Mouse (Mus musculus): ENCODE results near the gene Os9. TPM values are rescaled to one million over a fixed set of nuclear protein-coding genes. Genes with fewer than 3 reads are reported as not detected.
"Not testable (repeated sequence)": the region's sequence is repeated elsewhere in the genome, so short reads cannot be mapped to it uniquely, and the experiment has no call there.

Os9 gene
- total RNA-seq, 1 experiment from 2014 or later = 108 TPM

DNA sequence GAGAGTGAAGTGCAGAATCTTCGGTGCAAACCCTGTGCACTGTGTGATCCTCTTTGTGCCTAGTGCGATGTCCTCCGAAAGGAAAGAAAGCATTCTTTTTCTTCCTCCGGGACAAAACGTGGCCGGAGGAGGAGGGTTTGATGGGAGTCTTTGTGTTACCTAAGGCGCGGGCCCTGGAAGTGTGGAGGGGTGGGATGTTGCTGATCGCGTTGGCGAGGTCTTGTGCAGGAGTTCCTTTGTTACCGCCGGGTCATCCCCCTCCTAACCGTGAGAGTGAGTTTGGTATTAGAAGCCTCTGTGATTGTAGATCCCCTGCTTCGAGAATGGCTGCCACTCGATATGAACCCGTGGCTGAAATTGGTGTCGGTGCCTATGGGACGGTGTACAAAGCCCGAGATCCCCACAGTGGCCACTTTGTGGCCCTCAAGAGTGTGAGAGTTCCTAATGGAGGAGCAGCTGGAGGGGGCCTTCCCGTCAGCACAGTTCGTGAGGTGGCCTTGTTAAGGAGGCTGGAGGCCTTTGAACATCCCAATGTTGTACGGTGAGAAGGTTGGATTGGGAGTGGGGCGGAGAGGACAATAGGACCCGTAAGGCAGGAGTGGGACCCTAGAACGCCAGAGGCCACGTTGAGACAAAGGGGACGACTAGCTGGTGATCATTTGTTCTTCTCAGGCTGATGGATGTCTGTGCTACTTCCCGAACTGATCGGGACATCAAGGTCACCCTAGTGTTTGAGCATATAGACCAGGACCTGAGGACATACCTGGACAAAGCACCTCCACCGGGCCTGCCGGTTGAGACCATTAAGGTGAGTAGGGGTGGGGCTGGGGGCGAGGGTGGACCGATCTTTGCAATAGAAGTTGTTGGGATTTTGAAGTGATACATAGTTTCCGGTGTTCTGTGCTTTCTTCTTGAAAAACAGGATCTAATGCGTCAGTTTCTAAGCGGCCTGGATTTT lies 56.7 kb downstream of the Os9 start:
- peak; percentile 47 for DNase-seq

DNA sequence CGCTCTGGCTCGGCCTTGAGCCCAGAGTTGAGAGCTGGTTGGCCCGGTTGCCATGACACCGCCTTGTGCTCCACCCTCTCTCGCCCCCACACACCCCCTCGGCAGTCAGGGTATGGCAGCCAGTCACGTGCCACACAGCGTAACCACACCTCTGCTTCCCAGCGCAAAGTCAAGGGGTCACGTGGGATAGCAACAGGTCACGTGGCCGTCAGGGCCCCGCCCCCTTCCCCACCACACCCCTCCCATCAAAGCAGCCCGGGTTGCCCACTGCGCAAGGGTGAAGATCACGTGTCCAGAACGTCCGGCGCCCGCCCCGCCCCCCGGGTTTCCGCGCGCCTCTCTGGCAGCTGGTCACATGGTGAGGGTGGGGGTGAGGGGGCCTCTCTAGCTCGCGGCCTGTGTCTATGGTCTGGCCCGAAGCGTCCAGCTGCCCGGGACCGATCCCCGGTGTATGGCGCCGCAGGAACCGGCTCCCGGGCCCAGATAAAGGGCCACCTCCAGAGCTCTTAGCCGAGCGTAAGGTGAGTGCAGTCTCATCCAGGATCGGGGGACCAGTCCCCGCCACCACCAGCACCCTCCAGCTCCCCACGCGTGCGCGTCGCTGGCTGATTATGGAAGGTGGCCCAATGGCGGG lies 57.6 kb downstream of the Os9 start, which contains the start of gene Cdk4:
TSS of gene Cdk4 (plus strand) at position 296 of the 634 bp plus-strand sequence.
- peak; percentile 99 for DNase-seq

DNA sequence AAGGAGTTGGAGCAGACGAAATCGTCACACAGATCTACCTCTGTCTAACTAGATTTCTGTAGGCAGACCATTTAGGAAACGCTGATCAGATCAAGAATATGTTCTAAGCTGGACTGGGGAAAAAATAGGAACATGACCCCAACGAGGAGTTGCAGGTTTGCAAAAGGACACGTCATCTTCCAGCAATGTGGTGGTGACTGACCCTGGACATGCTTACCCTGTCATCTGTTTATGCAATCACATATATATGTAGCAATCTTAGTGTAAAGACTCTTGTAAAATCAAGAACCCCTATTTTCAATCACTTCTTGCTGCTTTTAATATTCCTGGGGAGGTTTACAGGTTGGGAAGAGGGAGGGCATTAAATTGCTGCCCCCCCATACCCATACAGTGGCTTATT lies 58.4 kb downstream of the Os9 start:
- no peak for DNase-seq

DNA sequence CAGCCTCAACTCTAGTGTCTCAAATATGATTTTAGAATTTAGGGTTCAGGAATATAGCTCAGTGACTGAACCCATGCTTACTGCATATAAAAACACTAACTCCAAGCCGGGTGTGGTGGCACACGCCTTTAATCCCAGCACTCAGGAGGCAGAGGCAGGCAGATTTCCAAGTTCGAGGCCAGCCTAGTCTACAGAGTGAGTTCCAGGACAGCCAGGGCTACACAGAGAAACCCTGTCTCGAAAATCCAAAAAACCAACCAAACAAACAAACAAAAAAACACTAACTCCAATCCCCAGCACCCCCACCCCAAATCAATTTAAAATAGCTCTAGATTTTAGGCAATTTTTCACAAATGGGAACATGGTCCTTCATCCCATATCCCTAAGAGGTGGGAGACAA lies 58.8 kb downstream of the Os9 start:
- DNase-seq = not testable (repeated sequence)

DNA sequence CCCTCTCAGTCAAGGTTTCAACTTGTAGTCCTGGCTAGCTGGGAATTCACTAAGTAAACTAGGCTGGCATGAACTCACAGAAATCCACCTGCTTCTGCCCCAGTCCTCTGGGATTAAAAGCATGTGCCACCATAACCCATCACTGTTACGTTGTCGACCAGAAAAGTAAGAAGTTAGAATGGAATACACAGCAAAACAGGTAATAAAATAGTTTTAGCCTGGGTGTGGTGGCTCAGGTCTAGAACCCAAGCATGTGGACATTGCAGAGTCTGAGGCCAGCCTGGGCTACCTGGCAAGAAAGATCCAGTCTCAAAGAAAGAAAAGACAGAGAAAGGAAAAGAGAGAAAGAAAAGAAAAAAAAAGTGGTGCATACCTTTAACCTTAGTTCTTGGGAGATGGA lies 59.4 kb downstream of the Os9 start:
- DNase-seq = no peak

DNA sequence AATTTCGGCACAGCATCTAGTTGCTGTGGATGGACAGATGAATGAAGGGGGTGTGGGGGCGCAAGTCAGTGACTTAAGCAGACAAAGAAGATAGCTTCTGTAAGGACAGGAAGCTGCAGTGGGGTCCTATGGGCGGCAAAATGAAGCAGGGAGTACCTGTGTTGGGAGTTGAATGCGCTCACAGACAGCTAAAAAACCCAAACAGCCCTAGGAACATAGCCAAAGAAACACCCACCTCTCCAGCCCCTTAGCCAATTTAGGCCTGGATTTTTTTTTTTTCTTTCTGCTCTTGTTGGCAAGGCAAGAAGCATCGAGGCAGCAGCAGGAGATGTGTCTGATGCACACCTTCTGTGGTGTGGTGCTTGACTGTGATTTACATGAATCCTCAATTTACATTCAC lies 59.8 kb downstream of the Os9 start:
- no peak for DNase-seq

DNA sequence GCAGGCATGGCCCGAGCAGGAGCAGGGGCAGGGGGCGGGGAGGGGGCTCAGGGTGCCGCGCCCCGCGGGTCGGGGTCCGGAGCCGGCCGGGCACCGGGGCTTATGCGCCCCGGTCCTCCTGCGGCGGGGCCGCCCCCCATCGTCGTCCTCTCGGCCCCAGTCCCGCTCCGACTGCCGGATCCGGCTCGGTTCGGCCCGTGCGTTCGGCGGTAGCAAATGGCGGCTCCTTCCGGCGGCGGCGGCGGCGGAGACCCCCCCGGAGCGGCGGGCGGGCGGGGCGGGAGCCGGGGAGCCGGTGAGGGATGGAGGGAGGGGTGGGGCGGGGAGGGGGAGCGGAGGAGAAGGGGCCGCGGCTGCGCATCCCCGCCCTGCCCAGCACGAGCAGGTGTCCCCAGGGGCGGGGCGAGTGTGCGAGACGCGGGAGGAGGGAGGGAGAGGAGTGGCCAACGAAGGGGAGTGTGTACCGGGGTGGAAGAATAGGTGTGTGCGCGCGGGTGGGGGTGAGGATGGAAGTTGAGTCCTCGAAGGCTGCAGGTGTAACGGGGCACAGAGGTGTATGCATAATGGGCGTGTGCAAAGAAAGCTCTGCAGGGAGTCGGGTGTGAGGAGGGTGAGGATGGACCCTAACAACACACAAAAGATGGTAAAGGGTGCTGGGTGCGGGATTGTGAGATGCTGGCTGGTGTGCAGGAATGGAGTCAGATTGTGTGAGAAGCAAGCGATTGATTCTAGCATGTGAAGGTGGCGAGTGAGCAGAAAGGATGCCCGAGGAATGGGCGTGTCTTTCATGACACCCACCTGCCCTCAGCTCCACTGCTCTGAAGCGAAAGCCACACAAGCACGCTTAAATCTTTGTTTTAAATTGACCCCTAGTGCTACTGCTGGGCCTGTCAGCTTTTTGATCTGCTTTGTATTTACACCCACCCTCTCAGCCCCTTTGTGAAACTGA lies 60.7 kb downstream of the Os9 start, which contains the start of gene March9:
TSS of gene March9 (minus strand) at position 217 of the 949 bp plus-strand sequence.
- peak; percentile 83 for DNase-seq

DNA sequence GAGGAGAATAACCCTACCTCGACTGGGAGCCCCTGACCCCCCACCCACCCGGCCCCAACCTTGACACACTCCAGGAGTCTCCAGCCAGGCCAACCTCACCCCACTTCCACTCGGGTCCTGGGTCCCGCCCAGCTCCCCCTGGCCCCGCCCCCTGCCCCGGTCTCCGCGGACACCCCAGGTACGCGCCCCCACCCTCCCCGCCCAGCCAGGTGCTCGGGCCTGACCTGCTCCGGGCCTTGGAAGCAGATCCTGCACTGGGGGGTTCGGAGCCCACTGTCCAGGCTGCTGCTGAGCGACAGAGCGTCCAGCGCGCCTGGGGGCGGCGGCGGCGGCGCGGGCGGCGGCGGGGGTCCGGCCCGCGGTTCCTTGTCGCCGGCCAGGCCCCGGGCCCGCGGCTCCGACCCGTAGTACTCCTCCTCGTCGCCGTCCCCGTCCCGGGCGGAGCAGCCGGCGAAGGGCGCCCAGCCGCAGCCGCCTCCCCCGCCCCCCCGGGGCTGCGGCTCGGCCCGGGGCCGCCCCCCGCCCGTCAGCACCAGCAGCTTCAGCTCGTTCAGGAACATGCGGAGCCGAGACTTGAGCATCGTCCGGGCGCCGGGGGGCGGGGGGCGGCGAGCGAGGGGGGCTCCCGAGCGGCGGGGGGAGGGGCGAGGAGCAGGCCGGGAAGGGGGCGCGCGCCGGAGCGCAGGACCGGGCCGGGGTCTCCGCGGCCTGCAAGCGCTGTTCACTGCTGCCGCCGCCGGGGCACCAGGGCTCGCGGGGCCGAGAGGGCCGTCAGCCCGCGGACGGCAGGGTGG lies 61.6 kb downstream of the Os9 start:
- DNase-seq = peak; percentile 45

DNA sequence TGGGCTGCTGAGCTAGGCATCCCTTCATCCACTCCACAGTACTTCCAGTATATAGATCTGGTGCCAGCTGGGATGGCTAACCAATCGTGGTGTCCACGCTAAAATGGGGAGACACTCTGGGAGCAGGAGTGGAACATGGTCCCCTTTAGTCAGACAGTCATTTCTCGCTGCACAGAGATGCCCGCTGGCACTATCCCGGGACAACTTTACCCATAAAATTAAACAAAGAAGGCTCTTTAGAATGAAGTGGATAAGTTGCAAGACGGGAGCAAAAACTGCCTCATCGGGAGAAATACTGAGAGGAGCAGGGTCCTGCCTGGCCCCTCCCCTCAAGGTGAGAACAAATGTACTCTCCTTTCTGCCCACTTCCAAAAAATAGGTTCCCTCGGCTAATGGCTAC lies 62.2 kb downstream of the Os9 start:
- DNase-seq = no peak

DNA sequence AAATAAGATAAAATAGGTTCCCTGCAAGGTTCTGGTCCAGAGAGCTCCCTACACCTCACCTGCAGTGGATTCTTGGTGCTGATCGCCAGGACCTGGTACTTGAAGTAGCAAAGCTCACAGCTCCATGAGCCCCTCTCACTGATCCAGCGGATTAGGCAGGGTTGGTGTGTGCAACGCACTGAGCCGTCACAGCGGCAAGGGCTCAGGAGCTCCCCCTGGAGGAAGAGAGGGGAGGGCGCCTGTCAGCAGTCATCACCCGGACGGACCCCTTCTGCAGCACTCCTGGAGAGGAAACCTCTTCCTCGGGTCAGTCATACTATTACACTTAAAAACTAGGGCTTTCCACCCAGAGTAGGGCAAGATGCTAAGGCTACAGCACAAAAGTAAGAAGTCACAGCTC lies 62.8 kb downstream of the Os9 start:
- peak; percentile 90 for DNase-seq

DNA sequence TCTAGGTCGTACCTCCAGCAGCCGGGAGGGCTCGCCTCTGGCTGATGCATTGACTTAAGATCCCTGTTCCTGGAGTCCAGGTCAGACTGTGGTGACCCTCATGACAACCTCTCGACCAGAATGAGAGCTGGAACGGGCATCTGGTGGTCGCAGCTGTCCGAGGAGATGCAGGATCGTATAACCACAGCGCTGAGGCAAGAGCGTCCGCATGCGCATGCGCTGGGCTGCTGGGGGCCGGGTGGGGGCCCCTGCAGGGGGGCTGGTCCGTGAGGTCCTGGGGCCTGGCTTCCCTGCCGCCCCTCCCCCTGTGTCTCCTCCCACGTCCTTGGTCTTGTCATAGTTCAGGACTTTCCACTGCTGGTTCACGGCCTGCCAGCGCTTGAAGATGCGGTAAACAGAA lies 64.4 kb downstream of the Os9 start:
- no peak for DNase-seq

DNA sequence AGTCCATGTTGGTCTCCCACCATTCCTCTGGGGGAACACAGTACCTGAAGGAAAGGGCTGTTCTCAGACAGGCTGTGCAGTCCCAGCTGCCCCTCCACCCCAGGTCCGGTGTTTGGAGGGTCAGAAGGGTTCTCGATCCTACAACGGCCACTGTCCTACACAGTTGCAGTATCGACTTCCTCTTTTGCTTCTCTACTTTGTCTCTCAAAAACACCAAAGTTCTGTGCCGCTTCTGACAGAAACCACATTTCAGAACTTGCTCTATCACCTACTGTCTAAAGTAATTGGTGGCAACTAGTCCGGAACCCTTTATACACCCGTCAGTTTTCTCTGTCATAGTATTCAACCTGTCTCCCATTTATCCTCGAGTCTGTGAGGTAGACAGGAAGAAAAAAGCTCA lies 65.5 kb downstream of the Os9 start:
- DNase-seq = no peak

DNA sequence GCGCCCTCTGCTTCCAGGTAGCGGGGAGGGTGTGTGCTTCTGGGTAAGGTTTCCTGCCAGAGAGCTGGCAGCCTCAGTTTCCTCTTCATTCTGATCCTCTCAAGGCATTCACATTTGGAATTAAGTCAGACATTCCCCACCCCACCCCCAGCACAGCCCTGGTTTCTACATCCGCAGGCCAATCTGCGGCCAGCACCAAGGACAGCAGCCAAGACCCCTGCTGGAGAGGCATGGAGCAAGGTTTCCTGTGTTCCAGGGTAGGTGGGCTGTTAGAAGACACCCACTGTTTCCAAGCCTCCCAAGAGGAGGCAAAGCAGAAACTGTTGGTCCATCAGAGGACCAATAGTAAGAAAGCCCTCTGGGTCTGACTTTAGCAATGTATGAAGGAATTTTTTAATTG lies 66.3 kb downstream of the Os9 start:
- DNase-seq = no peak

DNA sequence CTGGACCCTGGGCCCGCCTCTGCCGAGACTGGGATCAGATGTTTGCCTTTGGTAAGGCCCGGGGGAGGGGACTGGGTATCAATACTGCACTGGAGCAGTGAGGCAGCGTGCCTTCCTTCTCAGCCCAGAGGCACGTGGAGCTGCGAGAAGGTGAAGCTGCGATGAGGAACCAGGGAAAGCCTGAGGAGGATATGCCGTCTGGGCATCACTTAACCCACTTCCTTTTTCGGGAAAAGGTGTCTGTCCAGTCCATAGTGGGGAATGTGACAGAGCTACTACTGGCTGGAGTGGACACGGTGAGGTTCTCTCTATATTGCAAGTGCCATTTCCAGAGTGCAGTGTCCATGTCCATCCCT lies 70.8 kb downstream of the Os9 start:
- no peak for DNase-seq

DNA sequence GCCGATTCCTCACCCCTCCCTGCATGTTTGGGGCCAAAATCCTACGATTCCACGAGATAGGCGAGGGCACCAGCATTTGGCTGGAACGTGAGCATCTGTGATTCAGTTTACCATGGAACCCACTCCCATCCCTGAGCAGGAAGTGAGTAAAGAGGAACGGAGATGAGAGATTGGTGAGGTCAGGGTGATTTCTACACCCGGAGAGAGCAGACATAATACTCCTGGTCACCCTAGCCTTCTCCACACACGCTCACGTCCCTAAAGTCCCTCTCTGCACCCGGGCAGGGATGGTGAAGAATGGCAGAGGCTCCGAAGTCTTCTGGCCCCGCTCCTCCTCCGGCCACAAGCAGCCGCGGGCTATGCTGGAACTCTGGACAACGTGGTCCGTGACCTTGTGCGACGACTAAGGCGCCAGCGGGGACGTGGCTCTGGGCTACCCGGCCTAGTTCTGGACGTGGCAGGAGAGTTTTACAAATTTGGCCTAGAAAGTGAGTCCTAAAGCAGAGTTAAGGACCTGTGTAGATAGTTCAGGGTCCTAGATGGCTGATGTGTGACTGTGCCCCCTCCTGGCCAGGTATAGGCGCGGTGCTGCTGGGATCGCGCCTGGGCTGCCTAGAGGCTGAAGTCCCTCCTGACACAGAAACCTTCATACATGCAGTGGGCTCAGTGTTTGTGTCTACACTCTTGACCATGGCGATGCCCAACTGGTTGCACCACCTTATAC lies 71.4 kb downstream of the Os9 start:
- DNase-seq = peak; percentile 45

DNA sequence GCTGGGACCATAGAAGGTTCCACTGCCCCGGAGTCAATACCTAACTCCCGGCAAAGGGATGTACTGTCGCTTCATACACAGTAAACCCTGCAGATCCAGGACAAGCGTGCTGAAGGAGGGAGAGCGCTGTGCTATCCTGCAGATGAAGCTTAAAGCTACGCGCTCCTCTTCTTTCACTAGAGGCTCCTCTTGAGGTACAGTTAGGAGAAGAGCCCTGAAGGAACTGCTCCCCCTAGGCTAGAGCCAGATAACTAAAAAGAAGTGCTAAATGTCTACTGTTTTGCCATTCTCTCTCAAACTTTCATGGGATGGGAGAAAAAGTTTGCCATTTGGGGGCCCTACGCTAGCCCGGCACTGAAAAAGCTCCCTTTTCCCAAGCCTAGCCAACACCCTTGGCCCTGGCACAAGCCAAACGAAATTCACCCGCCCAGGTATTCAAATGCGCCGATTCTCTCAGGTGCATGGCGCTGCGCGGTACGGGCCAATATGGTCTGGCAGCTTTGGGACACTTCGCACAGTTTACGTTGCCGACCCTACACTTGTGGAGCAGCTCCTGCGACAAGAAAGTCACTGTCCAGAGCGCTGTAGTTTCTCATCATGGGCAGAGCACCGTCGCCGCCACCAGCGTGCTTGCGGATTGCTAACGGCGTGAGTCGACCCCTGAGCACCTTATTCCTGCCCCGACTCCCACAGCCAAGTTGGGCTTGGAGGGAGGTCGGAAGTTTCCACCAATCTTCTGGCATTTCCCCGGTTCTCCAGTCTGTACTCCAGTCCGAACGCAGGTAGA lies 72.1 kb downstream of the Os9 start:
- DNase-seq = no peak

DNA sequence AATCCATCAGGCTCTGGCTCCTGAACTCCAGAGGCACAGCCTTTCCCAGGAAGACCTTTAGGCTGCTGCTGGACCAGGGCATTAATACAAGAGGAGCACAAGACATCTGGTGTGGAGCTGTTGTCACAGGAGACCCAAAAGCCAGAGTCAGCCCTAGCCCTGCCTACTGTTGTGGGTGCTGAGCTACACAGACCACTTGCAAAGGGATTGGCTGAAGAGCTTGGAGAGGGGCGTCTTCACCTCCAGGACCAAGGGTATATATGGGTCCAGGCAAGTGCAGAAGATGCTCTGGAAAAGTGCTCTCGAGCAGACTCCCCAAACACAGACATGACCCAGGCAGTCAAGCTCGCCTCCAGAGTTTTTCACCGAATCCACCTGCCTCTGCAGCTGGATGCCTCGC lies 73.0 kb downstream of the Os9 start, which contains the start of gene Cyp27b1:
TSS of gene Cyp27b1 (plus strand) at position 297 of the 400 bp plus-strand sequence.
- DNase-seq = no peak

Measured in adrenal gland, postnatal 14 days (tissue).